Mouse (Mus musculus) mouse embryonic stem cell (cell line): ENCODE measurements around the gene Rims4.

Experiments
- in situ Hi-C, 2 experiments: fragments of 300-500 bp; cut with MboI; formaldehyde crosslinking; loops; 1 replicate in 1 of 2; 3 replicates in 1 of 2; pipeline ENCODE4 v1.14.3; 2019 to 2020; ENCODE audit warnings: low sequenced_read_pairs in 2 of 2, low pct_unique_long_range_greater_than_20kb in 1 of 2, mixed read lengths in 1 of 2; ENCODE audit not compliant: unreplicated experiment in 1 of 2

Rims4 gene

DNA sequence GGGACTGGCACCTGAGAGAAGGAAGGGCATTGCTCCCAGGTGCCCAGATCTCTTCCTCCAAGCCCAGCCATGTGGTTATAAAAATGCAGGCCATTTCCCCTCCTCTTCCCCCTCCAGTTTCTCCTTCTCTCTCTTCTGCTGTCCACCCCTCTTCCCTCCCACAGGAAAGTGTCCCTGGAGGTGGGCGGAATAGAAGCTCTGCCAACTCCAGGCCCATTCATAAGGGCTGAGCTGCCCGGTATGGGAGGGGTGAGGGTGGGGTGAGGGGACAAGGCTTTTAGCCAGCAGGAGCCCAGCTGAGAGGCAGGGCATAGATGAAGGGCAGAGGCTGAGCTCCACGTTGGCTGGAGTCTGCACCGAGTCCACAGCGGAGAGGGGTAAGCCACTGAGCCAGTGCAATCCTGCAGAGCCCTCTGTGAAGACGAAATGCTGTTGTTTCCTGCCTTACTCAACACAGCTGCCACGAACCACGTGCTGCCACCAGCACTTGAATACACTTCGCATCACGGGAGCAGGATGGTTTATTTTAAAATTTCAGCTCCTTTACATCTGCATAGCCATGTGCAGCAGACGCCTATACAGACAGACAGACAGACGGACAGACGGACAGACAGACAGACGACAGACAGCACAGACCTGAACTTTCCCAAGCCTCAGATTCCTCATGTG lies 41.5 kb downstream of the Rims4 start:
- in situ Hi-C loops, result no loop called here

DNA sequence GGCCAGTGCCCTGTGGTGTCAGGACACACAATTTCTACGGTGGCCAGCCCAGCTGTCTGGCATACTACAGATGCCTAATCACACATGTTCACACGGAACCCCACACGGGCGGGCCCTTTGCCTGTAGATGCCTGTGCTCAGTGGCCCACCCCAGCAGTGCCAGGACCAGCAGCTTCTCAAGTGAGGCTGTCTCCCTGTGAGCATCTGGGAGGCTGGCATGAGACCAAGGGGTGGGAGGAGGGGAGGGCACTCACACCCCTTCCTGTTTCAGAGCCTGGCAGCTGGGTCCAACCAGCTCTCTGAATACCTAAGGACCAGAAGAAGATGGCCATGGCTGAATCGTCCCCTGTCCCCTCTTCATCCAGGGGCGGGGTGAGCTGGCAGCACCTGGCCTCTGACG lies 43.0 kb downstream of the Rims4 start:
- in situ Hi-C loops, result no loop called here

- in situ Hi-C loops, result no loop called here
These were observed 43.6 kb downstream of the Rims4 start for GRCm38 (mm10) chr2:163874877-163875276.

DNA sequence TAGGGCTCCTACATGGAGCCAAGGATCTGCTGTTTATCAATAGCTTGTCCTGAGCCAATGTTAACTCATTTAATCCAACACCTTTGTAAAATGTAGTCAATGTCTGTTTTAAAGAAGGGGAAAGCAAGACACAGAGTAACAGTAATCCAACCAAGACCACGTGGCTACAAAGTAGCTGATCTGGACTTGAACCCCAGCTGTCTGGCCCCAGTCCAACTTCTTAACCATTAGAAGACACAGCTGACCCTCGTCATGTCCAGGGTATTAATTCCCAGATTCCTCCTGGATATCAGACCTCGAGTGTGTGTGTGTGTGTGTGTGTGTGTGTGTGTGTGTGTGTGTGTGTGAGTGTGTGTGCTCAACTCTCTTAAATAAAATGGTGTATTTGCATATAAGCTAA lies 46.6 kb downstream of the Rims4 start:
- in situ Hi-C loops, result no loop called here

DNA sequence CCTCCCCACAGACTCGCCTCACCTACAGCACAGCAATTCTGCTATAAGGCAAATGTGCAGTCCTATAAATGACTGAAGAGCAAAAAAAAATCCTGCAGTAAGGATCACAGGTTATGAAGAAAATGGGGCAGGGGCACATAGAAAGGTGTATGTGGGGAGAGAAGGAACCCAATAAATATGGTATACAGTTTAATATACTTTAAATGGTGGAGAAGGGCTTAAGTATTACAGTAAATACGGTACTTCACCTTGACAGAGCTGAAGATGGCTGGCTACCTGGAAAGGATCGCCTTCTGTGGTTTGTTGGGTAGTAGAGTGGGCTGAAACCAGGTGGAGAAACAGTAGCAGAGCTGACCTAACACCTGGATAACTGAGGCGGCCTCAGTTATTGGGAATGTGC lies 47.2 kb downstream of the Rims4 start:
- in situ Hi-C loops, result no loop called here

GRCm38 (mm10) chr2:163869783-163870182 lies 48.7 kb downstream of the Rims4 start:
- in situ Hi-C loops, result no loop called here

DNA sequence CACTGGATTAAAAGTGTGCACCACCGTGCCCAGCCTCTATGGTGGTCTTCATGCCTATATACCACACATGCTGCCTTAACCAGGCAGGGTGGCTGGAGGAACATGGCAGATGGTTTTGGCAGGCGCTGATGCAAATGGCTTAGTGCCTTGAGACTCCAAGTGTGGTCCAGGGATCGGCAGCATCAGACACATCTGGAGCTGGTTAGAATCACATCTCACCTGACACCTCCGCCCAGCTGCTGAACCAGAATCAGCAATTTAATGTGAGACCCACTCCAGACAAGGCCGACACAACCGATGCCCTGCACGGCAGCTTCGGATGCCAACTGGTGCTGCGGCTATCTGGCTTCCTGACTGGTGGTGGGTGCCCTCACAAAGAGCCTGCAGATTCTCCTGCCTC lies 52.4 kb downstream of the Rims4 start:
- in situ Hi-C loops, result no loop called here

DNA sequence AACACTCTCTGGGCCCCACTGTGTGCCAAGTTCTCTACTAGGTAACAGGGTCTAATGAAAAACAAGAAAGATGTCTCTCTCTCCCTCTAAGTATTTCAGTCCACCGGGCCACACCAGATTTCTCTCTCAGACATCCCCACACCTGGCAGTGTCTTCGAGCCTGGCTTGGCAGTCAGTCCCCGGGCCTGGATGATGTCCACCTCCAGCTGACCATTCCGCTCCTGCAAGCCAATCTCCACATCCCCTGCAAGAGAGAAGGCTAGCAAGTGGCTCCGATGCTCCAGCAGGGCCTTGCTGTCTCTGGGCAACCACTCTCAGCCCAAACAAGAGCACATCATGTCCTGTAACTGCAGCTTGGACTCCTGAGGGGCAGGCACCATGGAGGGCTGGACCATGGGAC lies 53.2 kb downstream of the Rims4 start:
- in situ Hi-C loops, result no loop called here

- in situ Hi-C loops, result loop anchor here in 1 of 2 experiments (10.0 kb wide), 1 partner anchor 116 kb away; no protein-coding TSS in a partner anchor
These were observed 60.1 kb downstream of the Rims4 start for GRCm38 (mm10) chr2:163858254-163858947.

GRCm38 (mm10) chr2:163857233-163857632 lies 61.2 kb downstream of the Rims4 start:
- in situ Hi-C loops, result loop anchor here in 1 of 2 experiments (10.0 kb wide), 1 partner anchor 118 kb away; no protein-coding TSS in a partner anchor

GRCm38 (mm10) chr2:163853461-163853901 lies 65.0 kb downstream of the Rims4 start, which contains the start of gene Kcnk15:
Gene Kcnk15, plus strand, starts transcription at chr2:163853651.
- in situ Hi-C loops, result loop anchor here in 1 of 2 experiments (10.0 kb wide), 1 partner anchor 121 kb away; no protein-coding TSS in a partner anchor

DNA sequence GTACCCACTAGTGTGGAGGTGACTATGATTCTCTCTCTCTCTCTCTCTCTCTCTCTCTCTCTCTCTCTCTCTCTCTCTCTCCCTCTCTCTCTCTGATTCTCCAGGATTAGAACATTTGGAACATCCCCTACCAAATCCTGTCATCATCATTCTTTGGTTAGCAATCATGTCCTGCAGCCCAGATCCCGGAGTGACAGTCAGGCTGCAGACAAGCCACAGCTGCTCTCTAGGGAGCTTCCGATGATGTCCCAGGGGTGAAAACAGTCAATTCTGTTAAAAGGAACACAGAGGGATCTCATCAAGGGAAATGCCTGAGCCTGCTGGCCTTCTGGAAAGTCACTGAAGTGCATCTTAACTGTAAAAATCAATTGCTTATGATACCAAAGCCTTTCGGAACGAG lies 76.4 kb downstream of the Rims4 start:
- in situ Hi-C loops, result no loop called here

GRCm38 (mm10) chr2:163839519-163839918 lies 79.0 kb downstream of the Rims4 start:
- in situ Hi-C loops, result no loop called here

DNA sequence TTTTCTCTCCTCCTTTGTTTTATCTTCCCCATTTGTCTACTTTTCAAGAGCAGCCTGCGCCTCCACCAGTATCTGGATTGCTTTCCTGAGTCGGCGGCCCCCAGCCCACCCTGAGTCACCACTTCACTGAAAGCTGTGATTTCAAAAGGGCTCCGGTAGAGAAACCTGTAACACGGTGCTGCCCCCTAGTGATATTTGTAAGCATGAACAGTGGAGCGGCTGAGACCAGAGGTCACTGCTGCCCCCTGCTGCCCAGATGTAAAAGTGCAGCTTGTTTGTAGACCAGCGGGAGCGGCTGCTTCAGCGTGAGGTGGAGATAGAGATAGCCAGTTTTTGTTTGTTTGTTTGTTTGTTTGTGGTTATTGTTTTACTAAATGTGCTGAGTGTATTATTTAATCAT lies 80.4 kb downstream of the Rims4 start:
- in situ Hi-C loops, result no loop called here

DNA sequence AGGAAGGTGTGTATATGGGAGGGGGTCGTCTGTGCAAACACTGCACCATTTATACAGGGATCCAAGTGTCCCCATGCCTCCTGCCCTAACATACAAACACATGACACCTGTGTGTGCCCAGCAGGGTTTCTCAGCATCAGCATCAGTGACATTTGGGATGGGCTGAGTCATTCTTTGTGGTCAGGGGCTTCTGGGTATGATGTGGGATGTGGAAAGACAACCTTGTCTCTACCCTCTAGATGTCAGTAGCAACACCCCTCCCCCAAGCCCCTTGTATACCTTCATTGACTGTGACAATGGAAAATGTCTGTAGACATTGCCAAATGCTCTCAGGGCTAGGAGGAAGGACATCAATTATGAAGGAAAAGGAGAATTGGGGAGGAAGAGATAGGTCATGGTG lies 87.3 kb downstream of the Rims4 start:
- in situ Hi-C loops, result no loop called here

DNA sequence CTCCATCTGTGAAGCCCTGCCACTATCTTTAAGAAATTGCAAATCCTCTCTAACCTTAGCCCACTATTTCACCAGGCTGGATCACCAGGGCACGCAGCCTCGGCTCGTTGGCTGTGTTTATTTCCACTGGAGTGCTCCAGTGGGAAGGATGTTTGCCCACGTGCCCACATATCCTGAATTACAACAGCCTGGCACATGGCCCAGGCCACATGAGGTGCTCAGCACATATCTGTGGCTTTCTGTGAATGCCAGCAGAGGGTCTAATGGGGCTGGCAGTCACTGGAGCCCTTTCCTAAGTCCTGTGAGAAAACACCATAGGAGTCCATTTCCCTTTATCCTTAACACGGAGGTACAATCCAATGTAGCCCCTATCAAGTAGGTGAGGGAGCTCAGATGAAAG lies 92.0 kb downstream of the Rims4 start:
- in situ Hi-C loops, result no loop called here

- in situ Hi-C loops, result no loop called here
These were observed 92.6 kb downstream of the Rims4 start for GRCm38 (mm10) chr2:163825861-163826260.

GRCm38 (mm10) chr2:163823771-163824170 lies 94.7 kb downstream of the Rims4 start:
- in situ Hi-C loops, result no loop called here

DNA sequence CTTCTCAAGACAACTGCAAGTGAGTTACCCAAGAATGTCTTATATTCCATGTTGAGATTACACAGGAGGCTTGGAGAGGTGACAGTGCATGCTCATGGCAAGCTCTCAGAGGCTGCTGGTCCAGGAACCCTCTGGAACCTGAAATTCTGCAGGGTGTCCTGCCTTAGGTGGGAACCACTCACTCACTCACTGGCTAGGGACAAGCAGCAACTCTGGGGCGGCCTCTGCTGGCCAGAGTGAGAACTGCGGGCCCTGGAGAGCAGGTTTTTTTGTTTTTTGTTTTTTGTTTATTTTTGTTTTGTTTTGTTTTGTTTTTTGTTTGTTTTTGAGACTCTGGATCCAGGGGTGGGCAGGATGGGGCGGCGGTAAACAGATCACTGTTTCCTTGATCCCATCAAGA lies 95.2 kb downstream of the Rims4 start:
- in situ Hi-C loops, result no loop called here

DNA sequence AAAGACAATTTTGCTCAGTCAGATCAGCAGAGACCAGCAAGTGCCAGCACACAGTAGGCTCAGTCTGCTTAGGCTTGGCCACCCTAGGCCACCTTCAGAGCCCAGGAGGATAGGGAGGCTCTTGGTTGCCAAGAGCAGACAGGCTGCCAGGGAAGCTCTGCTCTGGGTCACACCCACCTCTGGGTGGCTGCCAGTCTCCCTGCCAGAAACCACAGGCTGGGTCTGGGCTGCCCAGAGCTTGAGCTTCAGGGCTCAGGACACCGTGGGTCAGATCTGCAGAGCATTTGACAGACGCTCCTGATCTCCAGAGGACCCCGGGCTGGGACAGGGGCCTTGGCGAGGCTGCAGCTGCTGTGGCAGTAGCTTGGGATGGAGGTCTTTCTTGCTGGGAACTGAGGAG lies 97.9 kb downstream of the Rims4 start, which contains the start of gene Ccn5:
Gene Ccn5 (plus strand): TSS at position 255 of the 400 bp plus-strand sequence.
- in situ Hi-C loops, result no loop called here
